Mouse (Mus musculus): ENCODE measurements around the gene Macf1. TPM values are rescaled to one million over a fixed set of nuclear protein-coding genes. Genes with fewer than 3 reads are reported as not detected.
"Not testable (repeated sequence)": the region's sequence is repeated elsewhere in the genome, so short reads cannot be mapped to it uniquely, and the experiment has no call there.

Gene Macf1
- total RNA-seq, 1 experiment from 2014 or later: 290 TPM

DNA sequence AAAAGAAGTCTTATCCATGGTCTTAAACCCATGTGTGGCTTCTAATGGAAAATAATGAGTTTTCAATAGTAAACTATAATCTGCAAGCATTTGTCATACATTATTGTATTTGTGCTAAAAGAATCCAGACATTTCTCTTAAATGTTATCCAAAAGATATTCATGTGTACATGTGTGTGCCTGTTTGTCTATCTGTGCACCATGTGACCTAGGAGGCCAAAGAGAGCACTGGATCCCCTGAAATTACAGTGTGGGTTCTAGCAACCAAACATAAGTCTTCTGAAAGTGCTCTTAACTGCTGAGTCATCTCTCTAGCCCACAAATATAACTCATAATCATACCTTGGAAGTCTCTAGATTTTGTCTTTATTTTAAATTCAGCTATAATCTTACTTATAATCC is 234.9 kb downstream of the Macf1 start:
- no peak for ATAC-seq (replicated peaks in 1 of 2; ENCODE audit: insufficient read depth in 1 of 2, low FRiP score in 2 of 2, low TSS enrichment in 1 of 2, low read depth in 1 of 2, poor library complexity in 2 of 2, severe bottlenecking in 2 of 2)

DNA sequence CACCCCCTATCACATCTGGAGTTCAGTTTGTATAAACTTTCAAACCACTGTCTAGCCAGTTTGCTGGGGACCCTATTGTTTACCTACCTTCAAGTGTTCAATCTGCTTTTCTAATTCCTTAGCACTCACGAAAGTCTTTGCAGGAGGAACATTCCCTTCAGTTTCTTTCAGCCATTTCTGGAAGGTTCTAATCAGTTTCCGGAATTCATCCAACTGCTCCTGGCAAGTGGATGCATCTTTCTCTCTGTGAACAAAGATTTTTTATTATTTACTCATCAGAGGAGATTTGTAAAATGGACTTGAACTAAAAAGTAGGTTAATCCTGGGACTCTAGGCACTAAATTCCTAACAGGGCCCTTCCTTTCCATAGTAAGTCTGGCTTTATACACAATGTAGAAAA is 236.1 kb downstream of the Macf1 start:
- no peak for ATAC-seq (replicated peaks in 1 of 2; ENCODE audit: insufficient read depth in 1 of 2, low FRiP score in 2 of 2, low TSS enrichment in 1 of 2, low read depth in 1 of 2, poor library complexity in 2 of 2, severe bottlenecking in 2 of 2)

DNA sequence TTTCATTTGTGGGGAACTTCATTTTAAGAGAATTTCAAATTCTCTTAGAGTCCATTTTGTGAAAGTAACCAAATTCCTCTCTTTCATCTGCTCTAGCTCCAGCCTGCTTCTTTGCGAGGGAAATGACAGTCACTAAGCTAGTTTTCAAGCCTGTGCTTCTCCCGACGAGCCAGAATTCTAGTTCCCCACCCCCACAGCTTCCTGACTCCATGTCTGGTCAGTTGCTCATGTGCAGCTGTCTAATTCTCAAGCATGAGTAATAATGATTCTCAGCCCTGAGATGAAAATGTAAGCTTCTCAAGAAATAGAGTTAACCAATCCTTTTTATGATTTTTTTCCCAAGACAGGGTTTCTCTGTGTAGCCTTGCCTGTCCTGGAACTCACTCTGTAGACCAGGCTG is 236.9 kb downstream of the Macf1 start:
- no peak for ATAC-seq (replicated peaks in 1 of 2; ENCODE audit: insufficient read depth in 1 of 2, low FRiP score in 2 of 2, low TSS enrichment in 1 of 2, low read depth in 1 of 2, poor library complexity in 2 of 2, severe bottlenecking in 2 of 2)

DNA sequence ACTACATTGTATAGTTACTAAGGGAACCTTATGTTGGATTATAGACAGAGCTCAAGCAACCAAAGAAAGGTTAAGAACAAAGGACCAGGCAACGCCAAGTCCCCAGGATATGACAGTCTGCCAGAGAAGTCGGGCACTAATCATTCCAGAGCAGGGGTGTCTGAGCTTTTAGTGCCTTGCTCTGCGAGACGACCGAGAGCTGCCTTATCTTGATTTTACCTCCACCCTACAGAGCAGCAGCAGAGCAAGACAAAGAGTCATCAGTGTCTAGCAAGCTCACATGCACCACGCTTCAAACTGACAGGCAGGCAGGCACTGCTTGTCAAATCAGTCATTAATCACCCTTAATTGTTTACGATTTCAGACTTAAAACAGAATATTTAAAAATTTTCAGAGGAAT is 237.4 kb downstream of the Macf1 start:
- ATAC-seq (replicated peaks in 1 of 2; ENCODE audit: insufficient read depth in 1 of 2, low FRiP score in 2 of 2, low TSS enrichment in 1 of 2, low read depth in 1 of 2, poor library complexity in 2 of 2, severe bottlenecking in 2 of 2): no peak

DNA sequence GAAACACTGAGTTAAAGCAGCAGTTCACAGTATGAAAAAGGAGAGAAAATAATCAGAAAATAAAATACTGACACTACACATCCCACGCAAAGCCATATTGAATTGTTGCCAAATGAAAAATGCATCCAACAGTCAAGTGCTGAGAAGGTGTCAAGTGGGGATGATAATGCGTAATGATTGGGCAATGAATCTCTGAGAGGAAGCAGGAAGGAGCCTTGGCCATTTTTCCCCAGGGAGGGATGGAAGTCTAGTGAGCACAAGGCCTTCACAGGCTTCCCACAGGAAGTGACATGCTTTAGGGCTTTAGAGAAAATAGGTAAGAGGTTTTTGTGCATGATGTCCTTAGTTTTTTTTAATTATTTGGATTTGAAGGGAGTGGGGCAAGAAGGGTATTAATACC is 237.9 kb downstream of the Macf1 start:
- not testable (repeated sequence) for ATAC-seq (replicated peaks in 1 of 2; ENCODE audit: insufficient read depth in 1 of 2, low FRiP score in 2 of 2, low TSS enrichment in 1 of 2, low read depth in 1 of 2, poor library complexity in 2 of 2, severe bottlenecking in 2 of 2)

DNA sequence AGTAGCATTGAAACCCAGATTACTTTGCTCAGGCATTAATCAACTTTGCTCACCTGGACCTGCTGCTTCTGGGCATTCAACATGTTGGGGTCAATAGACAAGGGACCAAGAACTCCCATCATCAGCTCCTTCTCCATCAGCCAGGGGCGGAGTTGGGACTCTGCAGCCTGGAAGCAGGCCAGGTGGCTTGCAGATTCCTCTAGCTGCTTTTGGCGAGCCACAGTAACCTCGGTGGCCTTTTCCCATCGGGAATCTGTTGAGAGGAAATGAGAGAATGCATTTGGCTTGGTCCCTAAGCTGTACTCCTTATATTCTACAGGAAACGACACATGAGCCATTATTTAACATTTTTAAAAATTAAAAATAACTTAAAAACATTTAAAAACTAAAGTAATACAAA is 245.7 kb downstream of the Macf1 start:
- ATAC-seq (replicated peaks in 1 of 2; ENCODE audit: insufficient read depth in 1 of 2, low FRiP score in 2 of 2, low TSS enrichment in 1 of 2, low read depth in 1 of 2, poor library complexity in 2 of 2, severe bottlenecking in 2 of 2): no peak

DNA sequence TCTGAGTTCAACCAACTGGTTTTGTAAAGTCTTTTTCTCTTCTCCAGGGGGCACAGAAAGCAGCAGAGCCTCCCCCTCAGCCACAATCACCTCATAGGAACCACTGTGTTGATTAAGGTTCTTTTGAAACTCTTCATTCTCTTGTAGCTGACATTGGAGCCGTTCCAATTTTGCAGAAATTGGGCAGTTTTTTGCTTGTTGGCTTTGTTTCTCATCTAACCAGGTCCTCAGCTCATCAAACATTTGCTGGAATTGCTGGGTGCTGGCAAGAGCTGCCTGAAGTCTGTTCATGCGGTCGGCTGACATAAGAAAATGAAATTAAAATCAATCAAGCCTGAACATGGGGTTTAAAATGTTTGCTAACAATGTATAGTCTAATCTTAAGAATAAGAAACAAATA is 251.0 kb downstream of the Macf1 start:
- no peak for ATAC-seq (replicated peaks in 1 of 2; ENCODE audit: insufficient read depth in 1 of 2, low FRiP score in 2 of 2, low TSS enrichment in 1 of 2, low read depth in 1 of 2, poor library complexity in 2 of 2, severe bottlenecking in 2 of 2)

DNA sequence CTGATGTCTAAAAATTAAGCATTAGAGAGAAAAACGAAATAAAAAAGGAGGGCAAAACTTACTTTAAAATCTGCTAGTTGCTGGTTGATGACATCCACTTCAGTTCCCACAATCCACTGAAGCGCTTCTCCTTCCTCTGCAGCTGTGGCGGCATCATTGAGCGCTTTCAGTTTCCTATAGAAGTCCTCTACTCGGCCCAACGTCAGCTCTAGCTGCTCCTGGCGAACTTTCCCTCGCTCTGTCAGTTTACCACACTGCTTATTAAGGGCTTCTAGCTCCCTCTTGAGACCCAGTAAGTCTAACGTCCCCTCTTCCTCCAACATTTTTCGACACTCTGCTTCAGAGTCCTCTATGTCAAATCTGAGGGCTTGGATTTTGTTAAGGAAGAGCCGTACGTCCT is 252.2 kb downstream of the Macf1 start:
- no peak for ATAC-seq (replicated peaks in 1 of 2; ENCODE audit: insufficient read depth in 1 of 2, low FRiP score in 2 of 2, low TSS enrichment in 1 of 2, low read depth in 1 of 2, poor library complexity in 2 of 2, severe bottlenecking in 2 of 2)

DNA sequence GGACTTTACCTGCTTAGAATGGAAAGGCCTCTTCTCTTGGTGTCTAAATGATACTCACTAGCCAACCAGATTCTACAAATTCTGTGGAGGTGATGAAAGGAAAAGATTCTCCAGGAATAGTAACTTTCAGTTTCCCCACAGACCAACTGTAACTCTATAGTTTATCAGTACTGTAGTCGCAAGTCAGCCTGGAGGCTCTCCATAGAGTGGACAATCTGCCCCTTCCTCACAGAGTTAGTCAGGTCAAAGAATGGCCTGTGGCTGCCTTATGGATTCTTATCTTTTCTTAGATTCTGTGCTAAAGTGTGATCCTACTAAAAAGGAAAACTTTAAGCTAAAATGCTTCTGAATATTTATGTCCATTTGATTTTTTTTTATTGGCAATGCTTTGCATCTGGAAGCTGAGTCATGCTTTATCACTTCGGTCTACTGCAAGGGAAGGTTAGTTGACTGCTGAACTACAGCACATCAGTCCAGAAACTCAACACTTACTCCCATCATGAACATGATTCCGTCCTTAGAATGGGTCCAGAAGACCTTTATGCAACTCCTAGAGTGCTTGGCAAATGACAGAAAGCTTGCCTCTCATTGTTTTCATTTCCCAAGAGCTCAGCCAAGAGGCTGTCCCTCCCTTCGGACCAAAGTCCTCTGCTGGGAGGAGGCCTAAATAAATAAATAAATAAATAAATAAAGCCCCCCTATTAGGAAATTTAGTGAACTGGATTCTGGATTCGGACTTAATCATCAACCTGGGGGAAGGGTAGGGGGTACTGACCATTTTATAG is 256.1 kb downstream of the Macf1 start:
- ATAC-seq (replicated peaks in 1 of 2; ENCODE audit: insufficient read depth in 1 of 2, low FRiP score in 2 of 2, low TSS enrichment in 1 of 2, low read depth in 1 of 2, poor library complexity in 2 of 2, severe bottlenecking in 2 of 2): no peak

DNA sequence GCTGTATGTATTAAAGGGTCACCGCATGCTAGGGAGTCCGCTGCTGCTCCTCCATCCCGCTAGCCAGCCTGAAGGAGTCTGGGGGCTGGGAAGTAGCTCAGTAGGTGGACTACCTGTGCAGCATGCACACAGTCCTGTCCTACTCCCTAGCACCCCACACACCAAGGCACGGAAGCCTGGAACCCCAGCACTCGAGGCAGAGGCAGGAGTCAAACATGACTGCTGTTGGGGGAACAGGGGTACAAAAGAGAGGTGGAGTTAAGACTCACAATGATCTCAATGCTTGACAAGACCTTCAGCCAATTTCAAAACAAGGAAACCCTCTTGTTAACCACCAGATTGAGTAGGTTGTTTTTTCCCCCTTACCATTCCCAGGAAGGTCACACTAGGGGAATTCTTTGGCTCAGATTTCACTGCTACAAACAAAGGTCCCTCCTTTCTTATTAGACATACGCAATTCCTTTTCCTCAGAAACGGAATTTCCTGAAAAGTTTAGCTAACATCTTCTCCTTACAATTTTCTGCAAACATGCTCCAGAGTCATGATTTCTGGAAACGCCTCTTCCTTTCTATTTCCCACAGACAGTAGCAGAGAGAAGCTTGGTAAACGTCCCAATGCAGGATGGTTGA is 256.8 kb downstream of the Macf1 start:
- ATAC-seq (replicated peaks in 1 of 2; ENCODE audit: insufficient read depth in 1 of 2, low FRiP score in 2 of 2, low TSS enrichment in 1 of 2, low read depth in 1 of 2, poor library complexity in 2 of 2, severe bottlenecking in 2 of 2): no peak

DNA sequence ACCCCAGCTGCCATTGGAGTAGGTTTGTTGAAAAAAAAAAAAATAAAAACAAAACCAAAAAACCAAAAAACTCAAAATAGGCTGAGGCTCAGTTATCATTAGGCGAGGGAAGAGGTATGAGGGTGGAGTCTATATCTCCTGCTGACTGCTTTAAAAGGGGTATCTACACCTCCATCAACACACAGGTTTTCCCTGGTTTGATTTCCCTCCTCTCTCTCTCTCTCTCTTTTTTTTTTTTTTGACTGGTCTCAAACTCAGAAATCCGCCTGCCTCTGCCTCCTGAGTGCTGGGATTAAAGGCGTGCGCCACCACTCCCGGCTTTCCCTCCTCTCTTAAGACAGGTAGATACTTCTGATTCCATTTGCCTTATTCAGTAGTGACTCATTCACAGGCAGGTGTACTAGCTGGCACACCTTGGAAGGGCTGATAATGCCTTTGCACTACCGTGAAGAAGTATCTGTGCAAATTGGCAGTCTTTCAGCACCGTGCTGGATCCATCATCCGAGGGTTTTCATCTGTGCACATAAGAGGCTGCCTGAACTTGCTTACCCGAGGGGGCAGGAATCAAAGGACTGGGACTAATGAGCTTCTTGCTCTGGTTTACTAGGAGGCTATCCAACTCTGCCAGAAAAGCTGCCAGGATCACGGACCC is 257.6 kb downstream of the Macf1 start:
- no peak for ATAC-seq (replicated peaks in 1 of 2; ENCODE audit: insufficient read depth in 1 of 2, low FRiP score in 2 of 2, low TSS enrichment in 1 of 2, low read depth in 1 of 2, poor library complexity in 2 of 2, severe bottlenecking in 2 of 2)

DNA sequence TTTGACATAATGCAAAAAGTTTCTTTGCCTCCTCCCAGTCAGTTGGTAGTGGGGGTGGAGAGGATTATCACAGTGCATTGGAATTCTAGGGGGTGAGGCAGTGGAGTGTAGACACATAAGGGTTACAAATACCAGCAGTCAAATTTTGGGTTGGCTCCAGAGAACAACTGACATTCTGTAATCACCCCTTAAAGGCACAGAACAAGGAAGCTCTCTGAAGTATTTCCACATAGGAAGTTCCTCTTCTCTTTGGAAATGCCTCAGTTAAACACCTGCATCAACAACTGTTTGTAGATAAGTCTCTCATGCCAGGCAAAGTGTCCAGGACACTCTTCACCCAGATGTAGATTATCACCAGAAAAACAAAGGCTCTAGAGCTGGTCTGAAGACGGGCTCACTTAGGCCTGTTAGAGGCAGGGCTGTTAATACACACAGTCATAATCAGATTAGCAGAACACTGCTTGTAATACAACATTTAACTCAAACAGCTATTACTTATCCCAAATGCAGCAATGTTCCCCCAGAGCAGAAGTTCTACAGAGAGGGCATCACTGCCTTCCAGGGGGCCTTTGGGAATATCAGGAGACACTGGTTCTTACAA is 258.4 kb downstream of the Macf1 start:
- peak; percentile 37 to 76; a peak in 2 of 4 replicates for ATAC-seq (replicated peaks in 1 of 2; ENCODE audit: insufficient read depth in 1 of 2, low FRiP score in 2 of 2, low TSS enrichment in 1 of 2, low read depth in 1 of 2, poor library complexity in 2 of 2, severe bottlenecking in 2 of 2)

DNA sequence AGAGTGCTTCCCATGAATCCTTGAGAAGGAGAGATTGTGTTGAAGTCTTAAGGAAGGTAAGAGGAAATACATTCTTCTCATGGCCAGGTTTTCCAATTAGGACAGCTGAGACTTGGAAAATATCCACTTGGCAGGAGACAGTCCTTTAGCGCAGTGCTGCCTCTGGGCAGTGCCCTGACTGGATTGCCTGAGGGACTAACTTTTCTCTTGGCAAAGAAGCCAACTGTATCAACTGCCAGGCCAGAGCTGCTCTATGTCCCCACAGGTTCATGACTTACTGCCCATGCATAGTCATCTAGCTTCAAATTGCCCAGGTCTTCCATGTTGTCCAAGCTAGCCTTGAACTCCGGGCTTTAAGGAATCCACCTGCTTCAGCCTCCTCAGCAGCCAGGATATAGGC is 260.1 kb downstream of the Macf1 start:
- no peak for ATAC-seq (replicated peaks in 1 of 2; ENCODE audit: insufficient read depth in 1 of 2, low FRiP score in 2 of 2, low TSS enrichment in 1 of 2, low read depth in 1 of 2, poor library complexity in 2 of 2, severe bottlenecking in 2 of 2)

DNA sequence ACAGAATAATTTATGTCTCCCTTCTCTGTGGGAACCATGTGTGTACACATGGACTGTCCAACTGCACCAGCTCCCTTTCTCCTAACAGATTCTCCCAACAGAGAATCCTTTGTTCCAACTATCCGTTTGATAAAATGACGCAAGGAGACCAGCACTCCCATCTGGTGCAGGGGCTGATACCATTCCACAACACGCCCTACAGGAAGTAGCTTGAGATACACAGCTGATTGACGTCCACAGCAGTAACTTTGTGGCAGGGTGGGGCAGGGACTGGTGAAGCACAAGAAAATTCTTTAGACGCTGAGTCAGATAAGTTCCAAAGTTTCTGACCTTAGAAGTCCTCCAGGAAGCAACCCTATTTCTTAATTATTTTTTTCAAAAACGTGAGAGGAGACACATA is 261.3 kb downstream of the Macf1 start:
- peak in 1 of 2 experiments; percentile 22; a peak in 1 of 4 replicates for ATAC-seq (replicated peaks in 1 of 2; ENCODE audit: insufficient read depth in 1 of 2, low FRiP score in 2 of 2, low TSS enrichment in 1 of 2, low read depth in 1 of 2, poor library complexity in 2 of 2, severe bottlenecking in 2 of 2)

DNA sequence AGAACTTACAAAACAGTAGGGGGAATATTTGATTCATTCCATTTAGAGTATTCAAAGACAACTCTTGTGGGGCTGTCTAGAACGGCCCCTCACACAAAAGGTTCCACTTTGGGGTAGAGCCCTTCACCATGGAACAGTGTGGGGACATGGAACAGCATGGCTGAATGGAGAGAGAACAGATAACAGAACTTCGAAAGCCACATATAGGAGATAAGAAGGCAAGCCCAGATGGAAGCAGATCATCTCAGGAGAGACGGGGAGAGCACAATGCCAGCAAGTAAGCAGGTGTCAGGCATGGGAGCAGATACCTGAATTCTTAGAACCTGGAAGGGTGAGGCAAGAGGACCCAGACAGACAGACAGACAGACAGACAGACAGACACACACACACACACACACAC is 266.1 kb downstream of the Macf1 start:
- ATAC-seq (replicated peaks in 1 of 2; ENCODE audit: insufficient read depth in 1 of 2, low FRiP score in 2 of 2, low TSS enrichment in 1 of 2, low read depth in 1 of 2, poor library complexity in 2 of 2, severe bottlenecking in 2 of 2): no peak

DNA sequence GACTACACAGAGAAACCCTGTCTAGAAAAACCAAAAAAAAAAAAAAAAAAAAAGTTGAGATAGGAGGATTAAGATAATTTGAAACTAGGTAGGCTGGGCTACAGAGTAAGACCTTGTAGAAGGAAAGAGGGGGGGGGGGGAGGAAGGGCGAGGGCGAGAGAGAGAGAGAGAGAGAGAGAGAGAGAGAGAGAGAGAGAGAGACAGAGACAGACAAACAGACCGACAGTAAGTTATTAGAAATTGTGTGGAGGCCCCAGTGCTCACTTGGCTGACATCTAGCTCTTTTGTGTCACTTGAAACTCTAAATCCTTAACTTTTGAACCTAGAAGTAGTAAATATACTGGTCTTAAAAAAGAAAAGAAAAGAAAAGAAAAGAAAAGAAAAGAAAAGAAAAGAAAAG is 266.7 kb downstream of the Macf1 start:
- no peak for ATAC-seq (replicated peaks in 1 of 2; ENCODE audit: insufficient read depth in 1 of 2, low FRiP score in 2 of 2, low TSS enrichment in 1 of 2, low read depth in 1 of 2, poor library complexity in 2 of 2, severe bottlenecking in 2 of 2)

DNA sequence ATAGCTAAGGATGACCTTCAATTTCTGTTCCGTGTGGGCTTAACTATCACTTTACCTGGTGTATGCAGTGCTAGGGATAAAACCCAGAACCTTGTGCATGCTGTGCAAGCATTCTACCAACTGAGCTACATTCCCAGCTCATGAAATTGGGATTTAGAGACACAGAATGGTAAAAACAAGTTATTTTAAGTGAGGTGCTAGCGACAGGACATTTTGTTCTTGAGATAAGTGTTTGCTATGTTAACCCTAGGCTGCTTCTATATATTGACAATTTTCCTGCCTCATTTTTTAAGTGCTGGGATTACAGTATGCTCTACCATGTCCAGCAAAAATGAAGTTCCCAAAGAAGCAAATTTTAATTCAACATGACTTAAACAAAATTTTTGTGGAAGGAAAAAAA is 267.3 kb downstream of the Macf1 start:
- ATAC-seq (replicated peaks in 1 of 2; ENCODE audit: insufficient read depth in 1 of 2, low FRiP score in 2 of 2, low TSS enrichment in 1 of 2, low read depth in 1 of 2, poor library complexity in 2 of 2, severe bottlenecking in 2 of 2): no peak

DNA sequence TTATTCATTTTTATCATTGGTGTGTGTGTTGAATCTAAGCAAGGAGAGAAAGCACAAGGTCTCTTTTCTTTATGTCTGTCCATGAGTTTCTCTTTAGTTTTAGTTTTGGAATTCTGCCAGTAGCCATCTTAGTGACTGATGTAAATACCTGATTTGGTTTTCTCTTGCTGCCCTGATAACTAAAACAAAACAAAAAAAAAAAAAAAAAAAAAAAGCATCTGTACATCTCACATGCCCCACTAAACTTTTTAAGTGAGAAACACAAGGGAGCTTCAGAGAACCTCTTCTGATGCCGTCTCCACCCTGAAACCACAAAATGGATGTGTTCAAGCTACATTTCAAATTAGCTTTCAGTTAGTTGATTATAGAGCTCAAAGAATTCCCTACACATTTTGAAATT is 268.6 kb downstream of the Macf1 start:
- ATAC-seq (replicated peaks in 1 of 2; ENCODE audit: insufficient read depth in 1 of 2, low FRiP score in 2 of 2, low TSS enrichment in 1 of 2, low read depth in 1 of 2, poor library complexity in 2 of 2, severe bottlenecking in 2 of 2): no peak

Measured in hematopoietic stem cell, adult 5-6 weeks (primary cell).